Mouse (Mus musculus): ENCODE data around the gene Pcdh7. TPM values are rescaled to one million over a fixed set of nuclear protein-coding genes. Genes with fewer than 3 reads are reported as not detected.

Gene Pcdh7
- polyA plus RNA-seq, 1 experiment from 2014 or later: 7.4 TPM

DNA sequence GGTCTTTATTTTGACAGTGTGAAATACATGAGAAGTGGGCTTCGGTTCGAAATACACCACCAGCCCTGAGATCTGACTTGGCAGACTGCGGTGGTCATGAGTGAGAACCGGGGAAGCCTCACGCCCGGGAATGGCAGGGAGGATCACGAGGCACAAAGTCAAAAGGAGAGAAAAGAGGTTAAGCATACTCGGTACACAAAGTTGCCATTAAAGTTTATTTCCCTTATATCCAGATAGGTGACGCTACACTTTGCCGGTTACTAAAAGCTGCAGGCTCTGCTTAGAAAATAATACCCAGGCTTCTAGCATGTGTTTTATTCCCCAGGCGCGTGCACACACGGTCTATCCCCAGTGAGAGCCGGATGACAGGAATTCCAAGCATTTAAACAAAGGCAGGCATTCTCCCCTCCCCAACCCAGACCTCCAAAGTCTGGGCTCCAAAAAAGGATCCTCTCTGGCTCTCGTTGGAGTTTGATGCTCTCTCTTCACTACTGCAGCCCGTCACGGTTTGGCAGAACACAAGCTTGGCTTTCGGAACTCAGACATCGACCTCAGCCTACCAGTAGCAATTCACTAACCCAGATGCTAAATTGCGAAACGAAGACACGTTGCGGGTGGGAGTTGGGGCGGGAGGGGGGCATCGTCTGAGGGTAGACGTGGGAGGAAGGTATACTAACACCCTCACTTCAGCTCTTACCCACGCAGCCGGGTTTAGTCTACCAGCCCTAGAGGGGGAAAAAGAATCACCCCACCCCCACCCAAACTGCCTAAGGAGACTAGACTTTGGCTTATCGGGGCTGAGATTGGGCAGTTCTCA, 1.1 kb upstream of the Pcdh7 start:
- Histone ChIP-seq H3K27ac (replicated peaks; ENCODE audit: low read depth, low read length) (peak overlapping the region; percentile 86), H3K4me3 (ENCODE audit: low read depth, low read length) (peak overlapping the region; percentile 63), H3K27me3 (ENCODE audit: control insufficient read depth, insufficient read depth, low read length) (no peaks in the 10 kb centered on the region), H3K4me1 (ENCODE audit: control insufficient read depth, insufficient read depth, low read length) (no peaks in the 10 kb centered on the region), H3K9ac (replicated peaks; ENCODE audit: low read length) (peak overlapping the region; percentile 64), H3K4me2 (ENCODE audit: low read depth, low read length) (peak overlapping the region; percentile 88), H3K9me3 (replicated peaks; ENCODE audit: control insufficient read depth, low read length) (no peaks in the 10 kb centered on the region), H3K36me3 (replicated peaks; ENCODE audit: control insufficient read depth, insufficient read depth, low read depth, low read length) (no peaks in the 10 kb centered on the region)
- under 1% methylated on average over 29 of the region's 29 CpGs for WGBS
- peak; percentile 69 for DNase-seq (ENCODE audit: low spot score)
- 0 out of 2 replicates have a peak, but pooled peaks have one; percentile 1 for ATAC-seq (replicated peaks; ENCODE audit: insufficient number of reproducible peaks, low FRiP score, low TSS enrichment, low read depth)

DNA sequence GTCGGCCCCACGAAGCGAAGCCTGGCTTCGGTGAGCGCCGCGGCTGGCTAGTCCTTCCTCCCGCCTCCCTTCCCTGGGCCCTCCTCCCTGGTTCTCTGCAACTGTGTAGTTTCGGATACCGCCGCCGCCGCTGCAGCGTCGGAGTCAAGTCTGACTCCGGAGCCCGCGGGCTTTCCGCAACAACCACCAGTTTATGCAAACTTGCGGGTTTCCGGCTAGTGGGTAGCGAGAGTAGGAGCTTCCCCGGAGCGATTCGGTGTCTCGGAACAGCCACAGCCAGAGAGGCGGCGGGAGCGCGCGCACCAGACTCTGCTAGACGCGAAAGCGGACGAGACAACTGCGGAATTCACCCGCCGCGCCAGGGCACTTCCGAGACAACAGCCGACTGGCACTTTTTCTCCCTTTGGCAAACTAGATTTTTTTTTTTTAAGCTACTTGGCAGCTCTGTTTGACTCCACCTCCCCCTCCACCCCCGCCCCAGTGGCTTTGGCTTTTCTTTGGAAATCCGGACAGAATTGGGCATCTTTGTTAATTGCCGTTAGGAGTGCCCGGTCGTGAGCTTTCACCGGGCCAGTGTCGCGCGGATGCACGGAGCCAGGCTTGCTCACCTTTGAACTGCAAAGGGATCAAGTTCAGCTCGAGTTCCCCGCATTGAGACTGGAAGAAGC, 395 bp upstream of the Pcdh7 start:
- Histone ChIP-seq H3K9ac (replicated peaks; ENCODE audit: low read length) (peak overlapping the region; percentile 64), H3K4me1 (ENCODE audit: control insufficient read depth, insufficient read depth, low read length) (no peaks in the 10 kb centered on the region), H3K27me3 (ENCODE audit: control insufficient read depth, insufficient read depth, low read length) (no peaks in the 10 kb centered on the region), H3K36me3 (replicated peaks; ENCODE audit: control insufficient read depth, insufficient read depth, low read depth, low read length) (no peaks in the 10 kb centered on the region), H3K27ac (replicated peaks; ENCODE audit: low read depth, low read length) (peak overlapping the region; percentile 86), H3K4me3 (ENCODE audit: low read depth, low read length) (peak overlapping the region; percentile 63), H3K4me2 (ENCODE audit: low read depth, low read length) (peak overlapping the region; percentile 88), H3K9me3 (replicated peaks; ENCODE audit: control insufficient read depth, low read length) (no peaks in the 10 kb centered on the region)
- DNase-seq (ENCODE audit: low spot score): peak; percentile 73
- WGBS: under 1% methylated on average over 53 of the region's 53 CpGs
- ATAC-seq (replicated peaks; ENCODE audit: insufficient number of reproducible peaks, low FRiP score, low TSS enrichment, low read depth): 0 out of 2 replicates have a peak, but pooled peaks have one; percentile 1

DNA sequence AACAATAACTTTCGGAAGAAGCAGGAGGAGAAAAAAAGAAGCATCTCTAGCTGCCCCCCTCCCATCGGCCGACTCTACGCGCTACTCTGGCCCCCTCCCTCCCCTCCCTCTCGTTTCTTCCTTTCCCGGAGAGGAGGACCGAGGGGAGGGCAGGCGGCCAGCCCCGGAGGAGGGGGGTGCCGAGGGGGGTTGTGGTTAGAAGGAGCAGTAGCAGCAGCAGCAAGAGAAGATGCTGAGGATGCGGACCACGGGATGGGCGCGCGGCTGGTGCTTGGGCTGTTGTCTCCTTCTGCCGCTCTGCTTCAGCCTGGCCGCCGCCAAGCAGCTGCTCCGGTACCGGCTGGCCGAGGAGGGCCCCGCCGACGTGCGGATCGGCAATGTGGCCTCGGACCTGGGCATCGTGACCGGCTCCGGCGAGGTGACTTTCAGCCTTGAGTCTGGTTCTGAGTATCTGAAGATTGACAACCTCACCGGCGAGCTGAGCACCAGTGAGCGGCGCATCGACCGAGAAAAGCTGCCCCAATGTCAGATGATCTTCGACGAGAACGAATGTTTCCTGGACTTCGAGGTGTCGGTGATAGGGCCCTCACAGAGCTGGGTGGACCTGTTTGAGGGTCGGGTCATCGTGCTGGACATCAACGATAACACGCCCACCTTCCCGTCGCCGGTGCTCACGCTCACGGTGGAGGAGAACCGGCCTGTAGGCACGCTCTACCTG, 1.3 kb downstream of the Pcdh7 start:
- WGBS: under 1% methylated on average over 49 of the region's 54 CpGs
- ATAC-seq (replicated peaks; ENCODE audit: insufficient number of reproducible peaks, low FRiP score, low TSS enrichment, low read depth): no peak

DNA sequence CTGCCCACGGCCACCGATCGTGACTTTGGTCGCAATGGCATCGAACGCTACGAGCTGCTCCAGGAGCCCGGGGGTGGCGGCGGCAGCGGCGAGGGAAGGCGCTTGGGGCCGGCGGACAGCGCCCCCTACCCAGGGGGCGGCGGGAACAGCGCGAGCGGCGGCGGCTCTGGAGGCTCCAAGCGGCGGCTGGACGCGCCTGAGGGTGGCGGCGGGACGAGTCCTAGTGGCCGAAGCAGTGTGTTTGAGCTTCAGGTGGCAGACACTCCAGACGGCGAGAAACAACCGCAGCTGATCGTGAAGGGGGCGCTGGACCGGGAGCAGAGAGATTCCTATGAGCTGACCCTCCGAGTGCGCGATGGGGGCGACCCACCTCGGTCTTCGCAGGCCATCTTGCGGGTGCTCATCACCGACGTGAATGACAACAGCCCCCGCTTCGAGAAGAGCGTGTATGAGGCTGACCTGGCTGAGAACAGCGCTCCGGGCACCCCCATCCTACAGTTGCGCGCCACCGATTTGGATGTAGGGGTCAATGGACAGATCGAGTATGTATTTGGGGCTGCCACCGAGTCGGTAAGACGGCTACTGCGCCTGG, 1.9 kb downstream of the Pcdh7 start:
- Histone ChIP-seq H3K4me1 (ENCODE audit: control insufficient read depth, insufficient read depth, low read length) (no peaks in the 10 kb centered on the region), H3K4me3 (ENCODE audit: low read depth, low read length) (peak overlapping the region; percentile 63), H3K9ac (replicated peaks; ENCODE audit: low read length) (peak overlapping the region; percentile 64), H3K4me2 (ENCODE audit: low read depth, low read length) (peak overlapping the region; percentile 88), H3K36me3 (replicated peaks; ENCODE audit: control insufficient read depth, insufficient read depth, low read depth, low read length) (no peaks in the 10 kb centered on the region), H3K27ac (replicated peaks; ENCODE audit: low read depth, low read length) (no peak overlapping the region), H3K27me3 (ENCODE audit: control insufficient read depth, insufficient read depth, low read length) (no peaks in the 10 kb centered on the region), H3K9me3 (replicated peaks; ENCODE audit: control insufficient read depth, low read length) (no peaks in the 10 kb centered on the region)
- WGBS: 1% methylated on average over 58 of the region's 59 CpGs
- peak; percentile 73 for DNase-seq (ENCODE audit: low spot score)
- no peak for ATAC-seq (replicated peaks; ENCODE audit: insufficient number of reproducible peaks, low FRiP score, low TSS enrichment, low read depth)

More for the DNA sequence above, 1.3 kb downstream of the Pcdh7 start:
- Histone ChIP-seq H3K9ac (replicated peaks; ENCODE audit: low read length) (peak overlapping the region; percentile 64), H3K9me3 (replicated peaks; ENCODE audit: control insufficient read depth, low read length) (no peaks in the 10 kb centered on the region), H3K4me1 (ENCODE audit: control insufficient read depth, insufficient read depth, low read length) (no peaks in the 10 kb centered on the region), H3K27ac (replicated peaks; ENCODE audit: low read depth, low read length) (no peak overlapping the region), H3K4me2 (ENCODE audit: low read depth, low read length) (peak overlapping the region; percentile 88), H3K4me3 (ENCODE audit: low read depth, low read length) (peak overlapping the region; percentile 63), H3K36me3 (replicated peaks; ENCODE audit: control insufficient read depth, insufficient read depth, low read depth, low read length) (no peaks in the 10 kb centered on the region), H3K27me3 (ENCODE audit: control insufficient read depth, insufficient read depth, low read length) (no peaks in the 10 kb centered on the region)
- DNase-seq (ENCODE audit: low spot score): peak; percentile 38

DNA sequence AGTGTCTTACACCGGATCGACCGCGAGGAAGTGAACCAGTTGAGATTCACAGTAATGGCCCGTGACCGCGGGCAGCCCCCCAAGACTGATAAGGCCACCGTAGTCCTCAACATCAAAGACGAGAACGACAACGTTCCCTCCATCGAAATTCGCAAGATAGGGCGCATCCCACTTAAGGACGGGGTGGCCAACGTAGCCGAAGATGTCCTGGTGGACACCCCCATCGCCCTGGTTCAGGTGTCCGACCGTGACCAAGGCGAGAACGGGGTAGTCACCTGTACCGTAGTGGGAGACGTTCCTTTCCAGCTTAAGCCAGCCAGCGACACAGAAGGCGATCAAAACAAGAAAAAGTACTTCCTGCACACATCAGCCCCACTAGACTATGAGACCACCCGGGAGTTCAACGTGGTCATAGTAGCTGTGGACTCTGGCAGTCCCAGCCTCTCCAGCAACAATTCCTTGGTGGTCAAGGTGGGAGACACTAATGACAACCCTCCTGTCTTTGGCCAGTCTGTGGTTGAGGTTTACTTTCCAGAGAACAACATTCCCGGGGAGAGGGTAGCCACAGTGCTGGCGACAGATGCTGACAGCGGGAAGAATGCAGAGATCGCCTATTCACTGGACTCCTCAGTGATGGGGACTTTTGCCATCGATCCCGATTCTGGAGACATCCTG, 2.6 kb downstream of the Pcdh7 start:
- no peak overlapping the region for H3K9ac ChIP-seq (replicated peaks; ENCODE audit: low read length)
- H3K27ac ChIP-seq (replicated peaks; ENCODE audit: low read depth, low read length): no peak overlapping the region
- no peaks in the 10 kb centered on the region for H3K27me3 ChIP-seq (ENCODE audit: control insufficient read depth, insufficient read depth, low read length)
- ATAC-seq (replicated peaks; ENCODE audit: insufficient number of reproducible peaks, low FRiP score, low TSS enrichment, low read depth): no peak
- no peak for DNase-seq (ENCODE audit: low spot score)
- H3K4me2 ChIP-seq (ENCODE audit: low read depth, low read length): peak overlapping the region; percentile 88
- no peaks in the 10 kb centered on the region for H3K9me3 ChIP-seq (replicated peaks; ENCODE audit: control insufficient read depth, low read length)
- WGBS: 4% methylated on average over 34 of the region's 34 CpGs
- H3K4me3 ChIP-seq (ENCODE audit: low read depth, low read length): peak overlapping the region; percentile 63
- H3K4me1 ChIP-seq (ENCODE audit: control insufficient read depth, insufficient read depth, low read length): no peaks in the 10 kb centered on the region
- no peaks in the 10 kb centered on the region for H3K36me3 ChIP-seq (replicated peaks; ENCODE audit: control insufficient read depth, insufficient read depth, low read depth, low read length)

DNA sequence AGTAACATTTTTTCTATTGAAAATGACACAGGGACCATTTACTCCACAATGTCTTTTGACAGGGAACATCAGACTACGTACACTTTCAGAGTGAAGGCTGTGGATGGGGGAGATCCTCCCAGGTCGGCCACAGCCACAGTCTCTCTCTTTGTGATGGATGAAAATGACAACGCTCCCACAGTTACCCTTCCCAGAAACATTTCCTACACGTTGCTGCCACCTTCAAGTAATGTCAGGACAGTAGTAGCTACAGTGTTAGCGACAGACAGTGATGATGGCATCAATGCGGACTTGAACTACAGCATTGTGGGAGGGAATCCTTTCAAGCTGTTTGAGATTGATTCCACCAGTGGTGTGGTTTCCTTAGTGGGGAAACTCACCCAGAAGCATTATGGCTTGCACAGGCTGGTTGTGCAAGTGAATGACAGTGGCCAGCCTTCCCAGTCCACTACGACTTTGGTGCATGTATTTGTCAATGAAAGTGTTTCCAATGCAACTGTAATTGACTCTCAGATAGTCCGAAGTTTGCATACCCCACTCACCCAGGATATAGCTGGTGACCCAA, 3.5 kb downstream of the Pcdh7 start:
- Histone ChIP-seq H3K27me3 (ENCODE audit: control insufficient read depth, insufficient read depth, low read length) (no peaks in the 10 kb centered on the region), H3K27ac (replicated peaks; ENCODE audit: low read depth, low read length) (no peak overlapping the region), H3K9ac (replicated peaks; ENCODE audit: low read length) (no peak overlapping the region), H3K36me3 (replicated peaks; ENCODE audit: control insufficient read depth, insufficient read depth, low read depth, low read length) (no peaks in the 10 kb centered on the region), H3K9me3 (replicated peaks; ENCODE audit: control insufficient read depth, low read length) (no peaks in the 10 kb centered on the region), H3K4me1 (ENCODE audit: control insufficient read depth, insufficient read depth, low read length) (no peaks in the 10 kb centered on the region), H3K4me3 (ENCODE audit: low read depth, low read length) (peak overlapping the region; percentile 63), H3K4me2 (ENCODE audit: low read depth, low read length) (peak overlapping the region; percentile 88)
- DNase-seq (ENCODE audit: low spot score) (no peak), ATAC-seq (replicated peaks; ENCODE audit: insufficient number of reproducible peaks, low FRiP score, low TSS enrichment, low read depth) (no peak)
- 33% methylated on average over 8 of the region's 8 CpGs for WGBS

DNA sequence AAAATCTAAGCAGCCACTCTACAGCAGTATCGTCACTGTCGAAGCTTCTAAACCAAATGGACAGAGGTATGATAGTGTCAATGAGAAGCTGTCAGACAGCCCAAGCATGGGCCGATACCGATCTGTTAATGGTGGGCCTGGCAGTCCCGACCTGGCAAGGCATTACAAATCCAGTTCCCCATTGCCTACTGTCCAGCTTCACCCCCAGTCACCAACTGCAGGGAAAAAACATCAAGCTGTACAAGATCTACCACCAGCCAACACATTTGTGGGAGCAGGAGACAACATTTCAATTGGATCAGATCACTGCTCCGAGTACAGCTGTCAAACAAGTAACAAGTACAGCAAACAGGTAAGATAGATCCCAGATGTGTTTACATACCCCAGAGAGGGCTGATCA, 4.2 kb downstream of the Pcdh7 start:
- DNase-seq (ENCODE audit: low spot score): no peak
- WGBS: 36% methylated on average over 6 of the region's 6 CpGs
- no peaks in the 10 kb centered on the region for H3K4me1 ChIP-seq (ENCODE audit: control insufficient read depth, insufficient read depth, low read length)

More for the DNA sequence above, 4.2 kb downstream of the Pcdh7 start:
- Histone ChIP-seq H3K4me2 (ENCODE audit: low read depth, low read length) (peak overlapping the region; percentile 88), H3K27ac (replicated peaks; ENCODE audit: low read depth, low read length) (no peak overlapping the region), H3K9me3 (replicated peaks; ENCODE audit: control insufficient read depth, low read length) (no peaks in the 10 kb centered on the region), H3K9ac (replicated peaks; ENCODE audit: low read length) (no peak overlapping the region), H3K27me3 (ENCODE audit: control insufficient read depth, insufficient read depth, low read length) (no peaks in the 10 kb centered on the region), H3K36me3 (replicated peaks; ENCODE audit: control insufficient read depth, insufficient read depth, low read depth, low read length) (no peaks in the 10 kb centered on the region), H3K4me3 (ENCODE audit: low read depth, low read length) (peak overlapping the region; percentile 63)
- no peak for ATAC-seq (replicated peaks; ENCODE audit: insufficient number of reproducible peaks, low FRiP score, low TSS enrichment, low read depth)
